Mouse (Mus musculus) cerebellum, postnatal 4 days (tissue): Measurements from ENCODE around the gene Meis2.

Source experiments
- DNase-seq, 2 experiments: peaks; one replicate each; pipeline ENCODE4 v3.0.0; 2022; ENCODE audit warnings: low spot score in 2 of 2, mixed read lengths in 1 of 2

The Meis2 gene

DNA sequence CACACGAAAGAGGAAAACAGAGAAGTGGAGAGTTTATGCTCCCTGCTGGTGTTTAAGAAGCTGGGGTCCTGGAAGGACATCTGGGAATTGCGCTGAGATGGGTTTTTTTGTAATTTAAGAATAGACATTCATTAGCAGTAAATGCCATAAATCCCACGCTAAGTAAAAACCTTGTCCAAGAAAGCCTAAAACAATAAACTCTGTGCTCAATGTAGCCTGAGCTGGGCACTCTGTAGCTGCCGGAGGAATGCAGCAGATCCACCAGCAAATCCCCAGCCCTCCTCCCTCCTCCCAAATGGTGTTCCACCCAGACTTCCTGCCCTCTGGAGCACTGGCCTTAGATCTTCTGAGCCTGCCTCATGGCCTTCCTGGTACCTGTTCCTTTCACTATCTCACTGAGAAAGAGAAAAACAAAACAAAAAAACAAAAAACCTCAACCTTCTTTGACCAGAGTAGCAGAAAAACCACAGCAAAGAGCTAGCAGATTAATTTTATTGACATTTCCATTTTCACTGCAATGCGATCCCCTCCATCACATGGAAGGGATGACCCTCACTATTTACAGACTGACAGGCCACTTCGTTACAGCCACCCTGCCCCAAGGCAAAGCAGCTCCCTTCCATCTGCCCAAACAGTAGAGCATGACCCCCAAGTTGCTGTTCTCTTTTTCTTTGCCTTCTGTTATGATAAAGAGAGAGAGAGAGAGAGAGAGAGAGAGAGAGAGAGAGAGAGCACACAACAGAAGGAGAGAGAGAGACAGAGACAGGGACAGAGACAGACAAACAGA, 64.1 kb downstream of the Meis2 start:
- DNase-seq = no peak

GRCm38 (mm10) chr2:116000514-116000913, 65.1 kb downstream of the Meis2 start:
- no peak for DNase-seq

DNA sequence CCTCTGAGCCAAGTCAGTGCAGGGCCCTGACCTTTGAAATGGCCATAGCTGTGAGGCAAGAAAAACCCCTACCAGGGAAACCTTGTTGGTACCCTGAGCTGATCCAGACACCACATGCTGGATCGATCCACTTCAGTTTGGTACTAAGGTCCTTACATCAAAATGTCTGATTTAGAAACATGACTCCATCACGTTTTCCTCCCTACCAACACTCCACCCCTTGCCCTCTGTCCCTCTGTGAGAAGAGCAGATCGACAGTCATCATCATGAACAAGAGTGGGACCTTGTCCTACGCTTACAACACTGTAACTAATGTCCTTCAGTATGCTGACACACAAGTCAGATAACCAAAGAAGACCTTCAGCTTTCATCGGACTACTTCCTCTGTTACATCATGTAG, 66.8 kb downstream of the Meis2 start:
- no peak for DNase-seq

- no peak for DNase-seq
Measured at GRCm38 (mm10) chr2:115996438-115996837, 69.2 kb downstream of the Meis2 start.

DNA sequence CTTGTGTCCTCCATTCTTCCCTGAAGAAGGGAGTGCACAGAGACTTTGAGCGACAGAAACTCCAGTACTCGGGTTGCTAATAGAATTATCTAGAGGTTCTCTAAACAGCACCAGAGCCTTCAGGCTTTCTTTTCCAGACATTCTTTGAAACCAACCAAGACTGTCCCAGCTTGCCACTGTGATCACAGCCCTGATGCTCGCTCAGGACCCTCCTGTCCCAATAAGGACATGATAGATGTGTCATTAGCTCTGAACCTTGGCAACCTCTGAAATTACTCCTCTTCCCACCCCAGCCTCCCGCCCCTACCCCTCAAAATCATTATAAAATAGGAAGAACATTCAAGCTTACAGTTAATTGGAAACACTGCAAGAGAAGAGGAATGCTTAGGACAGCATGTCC, 71.8 kb downstream of the Meis2 start:
- no peak for DNase-seq

- DNase-seq = no peak
Measured at GRCm38 (mm10) chr2:115989249-115989648, 76.4 kb downstream of the Meis2 start.

- no peak for DNase-seq
Measured at GRCm38 (mm10) chr2:115988448-115988847, 77.2 kb downstream of the Meis2 start.

DNA sequence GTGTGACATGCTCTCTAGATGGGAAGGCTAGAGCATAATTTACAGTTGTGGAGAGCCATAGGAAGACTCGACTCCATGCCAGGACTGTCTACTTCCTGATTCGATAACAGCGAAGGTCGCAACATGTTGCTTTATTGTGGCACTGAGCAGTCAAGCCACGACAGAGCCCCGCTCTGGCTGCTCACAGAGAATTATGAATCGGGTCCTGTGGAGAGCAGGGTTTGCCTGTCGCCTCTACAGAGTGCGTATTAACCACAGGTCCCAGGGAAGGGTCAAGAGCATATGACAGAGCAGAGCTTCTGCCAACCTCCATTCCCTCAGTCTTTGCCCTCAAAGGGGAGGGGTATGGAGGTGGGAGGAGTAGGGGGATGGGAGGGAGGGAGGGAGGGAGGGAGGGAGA, 80.7 kb downstream of the Meis2 start:
- DNase-seq = no peak

- DNase-seq = no peak
Measured at GRCm38 (mm10) chr2:115984487-115984886, 81.2 kb downstream of the Meis2 start.

GRCm38 (mm10) chr2:115980490-115980889, 85.1 kb downstream of the Meis2 start:
- DNase-seq = no peak

DNA sequence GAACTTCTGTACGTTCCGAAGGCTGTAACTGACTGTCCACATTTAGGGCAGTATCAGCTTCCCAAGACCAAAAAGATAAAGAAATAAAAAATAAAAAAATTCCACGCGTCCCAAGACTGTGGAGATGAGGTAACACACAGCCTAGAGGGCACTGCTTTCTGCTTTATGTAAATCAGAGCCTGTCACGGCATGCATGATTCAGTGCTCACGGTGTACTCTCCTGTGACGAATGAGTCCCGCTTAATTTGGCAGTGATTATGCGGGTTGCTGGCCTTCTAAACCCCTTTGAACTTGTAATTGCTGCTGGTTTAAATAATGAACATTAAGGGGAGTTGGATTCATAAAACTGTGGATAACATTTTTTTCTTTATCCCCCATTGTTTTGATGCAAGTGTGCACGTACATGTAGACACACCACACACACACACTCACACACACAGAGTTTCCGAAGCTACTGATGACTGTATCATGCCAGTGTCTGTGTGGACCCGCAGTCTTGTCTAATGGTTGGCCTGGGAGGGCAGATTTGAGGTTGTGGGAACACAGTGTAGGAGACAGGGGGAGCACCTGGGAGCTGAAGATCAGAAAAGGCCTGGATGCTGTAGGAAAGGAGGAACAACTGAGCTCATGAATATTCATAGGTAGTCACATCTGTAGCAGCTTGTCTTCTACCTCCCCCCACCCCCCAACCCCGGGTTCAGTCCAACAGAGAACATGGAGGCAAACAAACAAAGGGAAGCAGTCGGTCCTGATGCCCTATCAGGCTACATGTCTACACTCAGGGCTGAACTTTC, 85.8 kb downstream of the Meis2 start:
- no peak for DNase-seq

- DNase-seq = no peak
Measured at GRCm38 (mm10) chr2:115978666-115979065, 87.0 kb downstream of the Meis2 start.

- DNase-seq = no peak
Measured at GRCm38 (mm10) chr2:115971296-115971805, 94.3 kb downstream of the Meis2 start.

DNA sequence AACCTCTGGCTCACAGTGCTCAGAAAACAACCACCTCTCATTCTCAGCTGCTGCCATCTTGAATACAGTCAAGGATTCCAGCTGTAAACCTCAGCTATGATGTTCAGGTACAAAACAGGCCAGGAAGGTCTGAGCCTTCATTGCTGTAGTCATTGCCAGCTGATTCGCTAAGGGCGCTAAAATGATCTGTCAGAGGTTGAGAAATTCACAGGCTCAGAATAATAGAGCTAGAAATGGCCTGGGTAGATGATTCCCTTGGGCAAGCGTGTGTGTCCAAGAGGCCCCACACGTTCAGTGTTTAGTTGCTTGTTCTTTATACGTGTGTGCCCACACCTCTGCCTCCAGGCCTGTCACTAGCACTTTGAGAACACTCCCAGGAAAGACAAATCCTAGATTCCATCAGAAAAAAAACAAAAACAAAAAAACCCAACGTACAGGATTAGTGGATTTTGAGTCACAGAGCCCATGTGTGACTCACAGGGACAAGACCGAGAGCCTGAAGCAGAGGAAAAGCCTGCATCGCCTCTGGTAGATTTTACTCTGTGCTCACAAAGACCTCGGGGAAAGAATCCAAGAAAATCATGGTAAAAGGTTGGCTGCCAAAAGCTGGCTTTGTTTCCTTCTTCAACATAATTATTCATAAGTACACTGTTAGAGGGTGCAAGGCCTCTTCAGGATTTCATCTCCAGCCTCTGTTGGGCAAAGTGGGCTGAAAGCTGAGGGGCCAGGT, 95.4 kb downstream of the Meis2 start:
- DNase-seq = no peak

- no peak for DNase-seq
Measured at GRCm38 (mm10) chr2:115969201-115969600, 96.4 kb downstream of the Meis2 start.

DNA sequence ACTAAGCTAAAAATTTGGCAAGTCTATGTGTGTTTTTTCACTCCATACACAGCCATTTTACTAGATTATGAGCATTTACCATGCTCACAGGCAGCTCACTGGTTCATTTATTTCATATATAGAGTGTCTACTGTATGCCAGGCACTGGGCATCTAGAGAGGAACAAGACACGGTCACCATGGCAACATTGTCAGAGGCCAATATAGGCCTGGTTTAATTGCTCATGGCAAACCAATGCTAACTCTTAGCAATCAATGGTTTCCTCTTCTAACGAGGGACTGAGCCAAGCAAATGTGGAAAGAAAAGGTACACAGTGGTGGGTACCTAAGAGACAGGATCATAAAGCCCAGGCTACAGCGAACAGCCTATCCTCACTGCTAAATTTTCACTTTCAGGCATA, 100.7 kb downstream of the Meis2 start:
- no peak for DNase-seq

DNA sequence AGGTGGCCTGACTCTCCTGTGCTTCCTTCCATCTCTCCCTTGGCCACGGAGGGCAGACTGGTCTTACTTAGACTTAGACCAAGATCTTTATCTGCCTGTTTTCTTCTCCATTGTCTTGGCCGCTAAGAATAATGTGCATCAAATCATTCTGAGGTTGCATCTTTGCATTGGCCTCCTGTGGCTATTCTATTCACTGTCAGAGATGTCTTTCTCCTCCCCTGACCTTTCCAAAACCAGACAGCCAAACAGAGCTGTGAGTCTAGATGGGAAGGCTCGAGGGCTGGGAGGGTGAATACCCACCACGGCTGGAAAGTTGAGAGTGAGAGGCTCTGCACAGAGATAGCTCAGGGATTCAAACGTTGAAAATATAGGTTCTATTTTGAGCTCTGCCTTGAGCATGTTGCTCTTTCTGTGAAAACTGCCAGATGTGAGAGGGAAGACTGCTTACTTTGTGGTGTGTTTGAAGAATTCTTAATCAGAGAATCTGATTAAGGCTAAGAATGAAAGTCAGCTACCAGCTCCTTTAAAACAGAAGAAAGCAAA, 102.3 kb downstream of the Meis2 start:
- no peak for DNase-seq

DNA sequence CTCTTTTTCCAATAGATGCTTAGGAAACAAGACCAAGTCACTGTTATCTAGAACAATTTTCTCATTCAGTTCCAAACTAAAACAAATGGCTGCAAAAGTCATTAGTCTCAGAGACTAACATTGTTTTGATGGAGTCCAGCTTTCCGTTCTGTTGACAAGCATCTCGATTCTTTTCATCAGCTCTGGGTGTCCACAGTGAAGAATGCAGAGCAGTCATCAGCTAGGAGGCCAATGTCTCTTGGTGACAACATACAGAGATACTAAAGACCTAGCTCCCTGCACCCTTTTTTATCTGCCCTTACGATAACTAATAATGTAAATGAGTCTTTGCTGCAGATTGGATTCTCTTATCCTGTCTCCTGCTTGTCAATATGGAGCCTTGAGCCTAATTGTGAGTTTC, 102.9 kb downstream of the Meis2 start:
- DNase-seq = no peak

DNA sequence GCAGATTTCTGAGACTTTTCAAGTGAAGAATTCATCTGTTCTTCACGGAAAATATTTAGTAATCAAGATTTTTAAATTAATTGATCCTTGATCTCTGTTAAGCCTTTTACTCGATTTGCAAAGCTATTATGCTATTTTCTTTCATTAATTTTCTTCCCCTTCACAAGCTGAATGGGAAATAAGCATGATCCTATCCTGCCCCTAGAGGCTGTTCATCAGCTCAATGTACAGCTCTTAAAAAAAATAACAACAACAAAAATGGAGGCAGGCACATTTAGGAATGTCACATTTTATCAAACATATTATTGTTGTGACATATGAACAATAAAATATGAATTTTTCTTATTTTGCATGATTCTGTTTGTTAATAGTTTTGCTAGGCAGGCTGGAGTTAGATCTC, 103.5 kb downstream of the Meis2 start:
- DNase-seq = no peak

- DNase-seq = no peak
Measured at GRCm38 (mm10) chr2:115960615-115961014, 105.0 kb downstream of the Meis2 start.

- DNase-seq = no peak
Measured at GRCm38 (mm10) chr2:115956786-115957185, 108.9 kb downstream of the Meis2 start.

DNA sequence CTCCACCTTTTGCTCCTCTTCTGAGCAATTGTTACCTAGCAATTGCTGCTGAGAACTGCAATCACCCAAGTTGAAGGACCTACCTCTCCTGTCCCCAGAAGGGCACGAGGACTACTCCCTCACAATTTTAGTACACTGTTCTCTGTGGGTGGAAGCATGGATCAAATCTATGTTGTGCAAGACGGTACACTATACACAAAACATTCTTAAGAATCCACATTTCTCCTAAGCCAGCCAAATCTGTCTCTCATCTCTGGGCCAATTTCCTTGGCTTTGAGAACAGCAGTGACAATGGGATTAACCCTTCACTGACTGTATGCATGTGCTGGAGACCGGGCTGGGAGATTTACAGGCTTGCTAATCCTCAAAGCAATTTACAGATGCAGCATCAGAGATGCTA, 115.0 kb downstream of the Meis2 start:
- no peak for DNase-seq
